Mouse (Mus musculus) heart, postnatal 25 days (tissue): ENCODE data around the gene Aars. TPM values are rescaled to one million over a fixed set of nuclear protein-coding genes. Genes with fewer than 3 reads are reported as not detected.
A peak's percentile ranks its signal among the peaks of the same experiment; 100 is the strongest.
"Not testable (repeated sequence)": the region's sequence is repeated elsewhere in the genome, so short reads cannot be mapped to it uniquely, and the experiment has no call there.

Source experiments
- DNase-seq: peaks from one replicate; pipeline ENCODE4 v3.0.0; 2022; ENCODE audit warnings: low spot score
- intact Hi-C: fragments of 180-260 bp; cut with DNase I; formaldehyde crosslinking; loops from one replicate; pipeline ENCODE4 v1.15.1; 2025
- total RNA-seq, 2 experiments: library from RNA; stranded (reverse); gene quantifications; 2 replicates each; pipeline ENCODE4 v1.2.3; 2021

The Aars gene
- 10 to 100 TPM; 31.4 to 34.5 TPM for total RNA-seq

DNA sequence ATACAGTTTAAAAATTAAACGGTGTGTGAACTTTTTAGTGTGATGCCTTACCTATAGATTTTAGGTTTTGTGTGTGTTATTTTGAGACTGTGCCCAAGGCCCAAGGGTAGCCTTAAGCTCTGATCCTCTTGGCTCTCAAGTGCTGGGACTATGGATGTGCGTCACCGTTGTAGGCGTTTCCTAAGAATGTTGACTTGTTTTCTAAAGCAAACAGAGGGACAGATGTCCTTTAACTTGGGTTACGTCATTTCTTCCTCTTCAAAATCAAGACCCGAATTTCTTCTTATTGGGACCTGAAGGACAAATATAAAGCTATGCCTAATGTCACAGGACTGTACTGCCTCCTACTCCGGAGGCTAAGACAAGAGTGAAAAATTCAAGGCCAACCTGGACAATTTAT is at the start of gene Aars:
Aars (plus strand) TSS at position 229 of the 400 bp plus-strand sequence.
- intact Hi-C loops: loop anchor here (10.0 kb wide), 1 partner anchor 222 kb away; the partner anchor contains the start of gene Glg1
- no peak for DNase-seq

DNA sequence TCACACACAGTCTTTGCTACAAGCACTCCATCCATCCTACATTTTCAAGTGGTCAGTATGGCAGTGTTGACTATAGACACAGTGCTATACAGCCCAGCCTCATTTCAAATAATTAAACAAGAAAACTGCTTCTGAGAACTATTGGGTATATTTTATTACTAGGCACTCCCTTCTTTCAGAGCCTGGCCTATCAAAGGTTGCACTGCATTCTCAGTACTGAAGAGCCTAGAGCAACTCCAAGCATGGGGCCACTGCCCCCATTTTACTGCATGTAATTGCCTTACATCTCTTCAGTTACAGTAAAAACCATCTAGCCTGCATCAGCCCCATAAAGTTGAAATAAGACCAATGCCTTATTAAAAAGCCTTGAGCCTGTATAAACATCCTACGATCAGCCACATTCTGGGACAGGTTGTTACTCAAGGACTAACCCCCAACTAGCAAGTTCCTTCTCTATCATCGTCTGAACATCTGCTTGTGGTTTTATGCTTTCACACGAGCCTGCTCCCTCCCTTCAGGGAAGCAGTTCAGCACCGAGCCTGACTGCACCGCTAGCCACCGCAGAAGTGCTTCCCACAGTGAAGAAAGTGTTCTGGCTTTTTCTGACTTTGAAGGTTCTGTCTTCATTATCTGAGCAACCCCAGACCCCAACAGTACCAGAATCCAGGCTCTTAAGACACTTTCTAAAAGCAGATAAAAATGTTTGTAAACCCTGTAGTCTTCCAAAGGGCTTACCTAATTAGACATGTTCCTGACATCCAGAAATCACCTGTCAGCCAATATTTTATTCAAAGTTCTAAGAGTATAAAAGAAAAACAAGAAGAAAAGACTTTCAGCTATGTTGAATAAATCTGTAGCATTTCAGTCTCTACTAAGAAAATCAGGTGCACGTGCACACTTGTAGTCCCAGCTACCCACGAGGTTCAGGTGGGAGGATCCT is 44.9 kb upstream of the Aars start:
- intact Hi-C loops: no loop called here
- DNase-seq: no peak

DNA sequence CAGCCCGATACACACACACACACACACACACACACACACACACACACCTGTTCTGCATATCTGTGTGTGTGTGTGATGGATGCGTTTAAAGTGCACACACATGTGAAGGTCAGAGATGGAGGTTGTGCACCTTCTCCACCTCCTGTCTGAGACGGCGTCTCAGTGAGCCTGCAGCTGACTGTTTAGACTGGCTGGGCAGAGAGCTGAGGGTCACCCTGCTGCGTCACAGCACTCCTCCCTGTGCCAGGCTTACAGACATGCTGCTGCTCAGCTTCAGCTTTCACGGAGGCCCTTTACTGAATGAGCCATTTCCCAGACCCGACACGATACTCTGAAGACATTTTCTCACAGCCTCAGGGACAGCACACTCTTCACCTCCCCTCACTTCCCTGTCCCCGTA is 42.9 kb upstream of the Aars start:
- no peak for DNase-seq
- intact Hi-C loops: no loop called here

DNA sequence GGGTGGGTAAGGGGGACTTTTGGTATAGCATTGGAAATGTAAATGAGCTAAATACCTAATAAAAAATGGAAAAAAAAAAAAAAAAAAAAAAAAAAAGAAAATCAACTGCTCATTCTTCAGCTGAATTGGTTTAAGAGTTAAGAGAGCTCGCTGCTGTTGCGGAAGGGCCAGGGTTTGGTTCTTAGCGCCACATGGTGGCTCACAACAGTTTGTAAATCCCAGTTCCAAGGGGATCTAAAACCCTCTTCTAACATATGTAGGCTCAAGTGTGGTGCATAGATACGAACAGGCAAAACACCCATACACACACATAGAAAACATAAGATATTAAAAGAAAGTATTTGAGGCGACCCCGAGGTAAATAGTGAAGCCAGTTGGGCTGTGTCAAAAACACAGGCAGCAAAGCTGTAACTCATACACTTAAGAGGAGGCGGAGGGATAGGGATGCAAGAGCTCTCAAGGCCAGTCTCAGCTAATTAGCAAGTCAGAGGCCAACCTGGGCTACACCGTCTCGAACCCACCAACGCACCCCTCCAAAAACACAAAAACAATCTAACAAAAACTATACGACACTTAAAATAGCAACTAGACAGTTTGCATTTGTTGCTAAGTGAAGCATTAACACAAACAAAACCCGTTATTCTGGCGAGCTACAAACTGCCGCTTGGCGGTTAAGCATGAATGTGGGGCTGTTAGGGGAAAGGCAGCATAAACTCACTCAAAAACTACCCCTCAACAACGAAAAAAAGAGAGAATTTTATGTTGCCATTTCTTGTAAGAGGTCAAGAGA is 36.1 kb upstream of the Aars start:
- intact Hi-C loops: no loop called here
- no peak for DNase-seq

DNA sequence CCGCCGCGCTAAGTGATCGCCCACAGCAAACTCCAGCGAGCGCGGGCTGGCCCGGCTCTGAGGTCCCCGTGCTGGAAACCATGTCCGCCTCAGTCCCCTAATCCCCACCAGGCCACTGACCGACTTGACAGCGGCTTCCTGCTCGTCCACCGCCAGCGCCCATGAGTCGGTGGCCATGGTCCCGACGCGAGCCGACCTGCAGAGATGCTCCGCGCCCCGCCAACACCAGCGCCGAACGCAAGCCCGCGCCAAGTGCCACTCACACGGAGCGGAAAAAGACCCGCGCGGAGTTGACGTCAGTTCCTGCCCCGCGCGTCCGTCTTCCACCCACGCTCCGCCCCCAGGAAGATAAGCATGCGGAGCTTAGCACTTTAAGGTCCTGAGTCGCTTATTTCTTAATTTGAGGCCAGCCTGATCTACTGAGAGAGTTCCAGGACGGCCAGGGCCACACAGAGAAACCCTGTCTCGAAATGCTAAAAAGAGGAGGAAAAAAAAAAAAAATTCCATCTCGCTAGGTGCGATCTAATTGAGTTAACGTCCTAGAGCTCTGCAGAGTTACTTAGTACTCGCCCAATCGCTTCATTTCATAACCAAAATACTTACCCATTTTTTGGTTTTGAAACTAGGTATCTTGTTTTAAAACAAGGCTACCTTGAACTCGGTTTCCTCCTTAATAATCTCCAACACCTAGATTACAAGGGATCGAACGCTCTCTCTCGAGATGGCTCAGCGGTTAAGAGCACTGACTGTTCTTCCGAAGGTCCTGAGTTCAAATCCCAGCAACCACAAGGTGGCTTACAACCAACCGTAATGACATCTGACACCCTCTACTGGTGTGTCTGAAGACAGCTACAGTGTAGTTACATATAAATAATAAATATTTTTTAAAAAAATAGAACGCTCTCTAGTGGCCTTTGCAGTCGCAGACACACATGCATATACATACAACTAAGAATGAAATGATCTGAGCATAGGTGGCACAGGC is 35.1 kb upstream of the Aars start, which contains the start of gene Ddx19a:
Ddx19a (minus strand) TSS at position 254 of the 985 bp plus-strand sequence.
- intact Hi-C loops: no loop called here
- DNase-seq: peak; percentile 73

DNA sequence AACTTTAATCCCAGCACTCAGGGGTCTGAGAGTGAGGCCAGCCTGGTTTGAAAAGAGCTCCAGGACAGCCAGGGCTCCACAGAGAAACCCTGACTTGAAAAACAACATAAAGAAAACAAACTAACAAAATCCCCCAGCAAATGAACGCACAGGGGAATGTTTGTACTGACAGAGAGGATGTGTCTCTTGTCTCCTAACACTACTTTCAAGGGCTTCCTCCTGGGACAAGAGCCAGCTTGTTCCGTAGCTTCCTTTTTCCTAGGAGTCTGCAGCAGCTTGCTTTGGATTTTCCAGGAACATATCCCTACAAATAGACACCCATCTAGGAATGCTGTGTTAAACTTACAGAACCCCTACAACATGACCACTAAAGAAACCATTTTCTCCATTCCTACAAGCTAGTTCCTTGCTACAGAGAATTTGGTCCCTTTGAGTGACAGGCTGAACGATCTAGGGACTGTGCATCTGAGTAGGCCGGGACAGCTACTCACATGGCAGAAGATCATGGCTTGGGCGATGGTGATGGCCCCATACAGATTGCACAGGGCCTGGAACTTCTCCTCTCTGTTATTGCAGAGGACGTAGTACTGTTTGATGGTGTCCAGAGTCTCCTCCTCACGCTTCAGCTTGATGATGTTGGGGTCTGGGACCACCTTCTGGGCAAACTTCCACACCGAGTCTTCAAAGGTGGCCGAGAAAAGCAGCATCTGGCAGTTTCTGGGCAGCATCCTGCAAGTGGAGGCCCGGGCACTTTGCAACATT is 22.5 kb upstream of the Aars start:
- DNase-seq, intact Hi-C loops: not testable (repeated sequence)

DNA sequence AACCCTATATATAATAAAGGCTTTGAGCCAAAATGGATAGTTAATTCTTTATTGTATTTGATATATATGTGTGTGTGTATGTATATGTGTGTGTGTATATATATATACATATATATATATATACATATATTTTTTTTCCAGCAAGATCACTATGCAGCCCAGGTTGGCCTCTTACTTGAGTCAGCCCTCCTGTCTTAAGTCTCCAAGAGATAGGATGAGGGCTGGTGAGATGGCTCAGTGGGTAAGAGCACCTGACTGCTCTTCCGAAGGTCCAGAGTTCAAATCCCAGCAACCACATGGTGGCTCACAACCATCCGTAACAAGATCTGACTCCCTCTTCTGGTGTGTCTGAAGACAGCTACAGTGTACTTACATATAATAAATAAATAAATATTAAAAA is 6.3 kb upstream of the Aars start:
- intact Hi-C loops, DNase-seq: not testable (repeated sequence)

DNA sequence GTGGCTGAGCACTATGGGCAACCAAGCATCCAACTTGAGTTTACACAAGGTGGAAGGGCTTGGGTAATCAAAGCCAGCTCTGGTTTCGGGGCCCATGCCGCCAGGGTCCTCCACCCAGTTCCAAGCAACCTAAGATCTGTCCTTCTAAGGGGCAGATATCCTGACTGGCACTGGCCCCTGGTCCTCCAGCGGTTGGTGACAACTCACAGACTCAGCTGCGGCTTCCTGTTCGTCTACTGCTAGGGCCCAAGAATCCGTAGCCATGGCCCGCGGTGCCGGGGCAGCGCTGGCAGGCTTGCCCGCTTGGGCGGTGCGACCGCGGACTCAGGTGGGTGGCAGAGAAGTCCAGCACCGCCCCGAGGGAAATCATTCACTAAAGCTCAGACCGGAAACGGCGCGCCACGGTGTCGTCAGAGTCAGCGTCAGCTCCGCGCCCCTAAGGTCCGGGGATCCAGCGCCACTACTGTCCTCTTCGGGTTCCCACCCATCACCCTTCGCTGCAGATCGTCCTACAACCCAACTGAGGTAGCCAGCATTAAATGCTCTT is 5.5 kb upstream of the Aars start:
- DNase-seq: peak; percentile 69
- intact Hi-C loops: no loop called here

DNA sequence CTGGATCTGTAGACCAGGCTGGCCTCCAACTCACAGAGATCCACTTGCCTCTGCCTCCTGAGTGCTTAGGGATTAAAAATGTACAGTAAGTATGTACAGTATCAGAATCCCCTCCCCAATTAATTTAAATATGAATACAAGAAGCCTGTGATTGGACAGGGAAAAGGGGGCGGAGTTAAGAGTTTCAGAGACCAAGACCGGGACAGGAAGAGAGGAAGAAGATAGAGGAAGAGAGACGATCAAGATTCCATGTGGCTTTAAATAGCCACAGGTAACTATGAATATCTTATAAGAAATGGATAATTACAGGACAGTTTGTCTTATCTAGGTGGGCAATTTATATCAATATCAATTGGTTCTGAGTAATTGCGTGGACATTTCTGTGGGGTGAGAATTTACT is 3.4 kb upstream of the Aars start:
- intact Hi-C loops: no loop called here
- no peak for DNase-seq

DNA sequence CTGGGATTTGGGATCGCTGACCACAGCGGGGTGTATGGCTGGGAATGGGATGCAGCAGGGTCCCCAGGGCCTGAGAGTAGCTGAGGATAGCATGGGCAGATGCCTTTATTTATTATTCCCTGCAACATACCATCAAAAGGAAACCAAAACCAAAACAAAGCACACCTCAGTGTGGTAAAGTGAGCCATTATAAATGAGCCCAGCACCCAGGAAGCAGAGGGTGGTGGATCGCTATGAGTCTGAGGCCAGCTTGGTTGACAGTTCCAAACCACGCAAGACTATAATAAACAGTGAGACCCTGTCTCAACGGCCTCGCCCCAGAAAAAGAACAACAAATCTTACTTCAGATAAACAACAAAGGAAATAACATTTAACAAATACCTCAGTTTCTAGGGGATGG is 2.9 kb upstream of the Aars start:
- intact Hi-C loops: loop anchor here (10.0 kb wide), 1 partner anchor 225 kb away; the partner anchor contains the start of gene Glg1

DNA sequence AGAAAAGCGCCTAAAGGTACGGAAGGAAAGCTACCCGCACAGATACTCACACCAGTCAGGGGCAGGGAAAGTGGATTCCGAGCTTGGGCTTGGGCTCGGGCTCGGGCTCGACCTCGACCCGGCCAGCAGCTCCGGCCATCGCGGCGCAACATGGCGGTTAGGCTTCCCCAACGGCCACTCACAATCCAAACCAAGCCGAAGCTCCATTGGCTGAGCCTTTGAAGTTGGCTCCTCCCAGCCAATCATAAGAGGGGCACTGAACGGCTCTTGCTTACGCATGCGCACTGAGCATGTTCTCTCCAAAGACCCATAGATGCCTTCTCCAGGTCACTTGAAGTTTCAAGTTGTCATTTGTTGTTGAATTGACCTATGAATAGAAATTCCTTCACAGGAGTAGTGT is 1.4 kb upstream of the Aars start, which contains the start of gene Ddx19b:
Ddx19b (minus strand) TSS at position 180 of the 400 bp plus-strand sequence.
- DNase-seq: no peak
- intact Hi-C loops: loop anchor here (10.0 kb wide), 1 partner anchor 223 kb away; the partner anchor contains the start of gene Glg1

More for the DNA sequence above, 2.9 kb upstream of the Aars start:
- DNase-seq: no peak

DNA sequence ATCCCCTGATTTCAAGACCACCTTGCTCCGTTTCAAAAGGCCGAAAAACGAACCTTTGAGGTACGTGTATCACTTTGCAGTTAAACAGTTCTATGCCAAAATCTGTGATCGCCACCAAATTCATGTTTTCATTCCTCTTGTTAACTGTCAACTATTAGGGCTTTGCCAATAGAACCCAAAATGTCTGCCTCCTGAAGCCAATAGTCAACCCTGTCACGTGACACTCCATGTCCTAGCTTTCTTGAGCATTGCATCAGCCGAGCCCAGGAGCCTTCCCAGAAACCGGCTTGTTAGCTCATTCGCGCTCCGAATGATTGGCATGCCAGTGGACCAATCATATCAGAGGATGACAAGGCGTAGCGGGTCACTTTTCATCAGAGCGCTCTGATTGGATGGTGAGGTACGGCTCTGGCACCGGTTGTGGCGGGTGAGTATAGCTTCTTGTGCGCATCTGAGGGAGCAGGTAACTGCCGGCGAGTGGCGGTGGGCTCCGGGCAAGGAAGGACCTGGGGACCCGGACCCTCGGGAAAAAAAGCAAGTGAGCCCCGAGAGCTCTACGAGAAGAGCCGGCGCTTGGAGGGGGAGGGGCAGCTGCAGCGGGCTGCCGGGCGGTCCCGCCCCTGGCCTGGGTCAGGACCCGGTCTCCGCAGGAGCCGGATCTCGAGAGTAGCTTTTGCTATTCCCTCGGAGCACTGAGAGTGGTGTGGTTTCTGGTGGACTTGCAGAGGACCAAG is 705 bp downstream of the Aars start:
- DNase-seq: peak; percentile 97
- intact Hi-C loops: loop anchor here (10.0 kb wide), 1 partner anchor 221 kb away; the partner anchor contains the start of gene Glg1

DNA sequence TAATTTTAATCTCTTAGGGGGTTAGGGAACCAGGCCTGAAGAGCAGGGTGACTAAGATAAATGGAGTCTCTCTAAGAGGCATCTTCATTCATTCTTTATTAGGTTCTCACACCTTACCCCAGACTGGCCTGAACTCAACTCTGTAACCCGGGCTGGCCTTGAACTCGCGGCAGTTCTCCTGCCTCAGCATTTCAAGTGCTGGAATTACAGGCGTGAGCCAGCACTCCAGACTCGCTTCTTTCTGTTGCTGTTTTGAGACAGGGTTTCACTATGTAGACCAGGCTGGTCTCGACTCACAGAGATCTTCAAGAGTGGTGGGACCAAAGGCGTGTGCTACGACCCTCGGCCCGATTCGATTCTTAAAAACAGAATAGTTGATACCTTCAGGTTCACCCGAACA is 1.3 kb downstream of the Aars start:
- no peak for DNase-seq
- intact Hi-C loops: loop anchor here (10.0 kb wide), 1 partner anchor 221 kb away; the partner anchor contains the start of gene Glg1

DNA sequence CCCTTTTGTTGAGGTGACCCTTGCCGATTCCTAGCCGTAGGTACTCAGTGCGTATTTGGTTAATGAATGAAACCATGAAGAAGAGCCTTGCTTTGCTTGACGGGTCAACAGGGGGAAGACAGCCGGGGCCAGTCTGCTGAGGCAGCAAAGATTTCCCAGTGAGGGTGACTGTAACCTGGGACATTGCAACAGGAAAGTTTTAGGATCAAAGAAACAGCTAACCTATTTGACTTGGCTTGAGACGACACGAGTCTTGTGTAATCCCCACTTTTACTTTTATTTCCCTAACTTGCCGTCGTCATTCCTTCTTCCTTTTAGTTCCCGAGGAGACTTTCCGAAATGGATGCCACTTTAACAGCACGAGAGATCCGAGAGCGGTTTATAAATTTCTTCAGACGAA is 3.6 kb downstream of the Aars start:
- intact Hi-C loops: loop anchor here (10.0 kb wide), 1 partner anchor 218 kb away; the partner anchor contains the start of gene Glg1
- no peak for DNase-seq

DNA sequence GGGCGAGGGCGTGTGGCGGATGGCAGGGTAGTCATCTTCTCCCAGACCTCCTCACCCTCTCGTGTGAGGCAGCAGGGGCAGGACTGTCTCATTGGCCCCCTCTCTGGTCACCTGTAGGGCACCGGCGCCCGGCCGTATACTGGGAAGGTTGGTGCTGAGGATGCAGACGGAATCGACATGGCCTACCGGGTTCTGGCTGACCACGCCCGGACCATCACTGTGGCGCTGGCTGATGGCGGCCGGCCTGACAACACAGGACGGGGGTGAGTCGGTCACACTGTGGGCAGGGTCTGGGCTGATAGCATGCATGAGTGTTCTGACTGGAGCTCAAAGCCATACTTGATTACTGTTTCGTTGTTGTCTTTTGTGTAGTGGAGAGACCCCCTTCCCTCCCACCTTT is 9.6 kb downstream of the Aars start:
- intact Hi-C loops: no loop called here
- no peak for DNase-seq

DNA sequence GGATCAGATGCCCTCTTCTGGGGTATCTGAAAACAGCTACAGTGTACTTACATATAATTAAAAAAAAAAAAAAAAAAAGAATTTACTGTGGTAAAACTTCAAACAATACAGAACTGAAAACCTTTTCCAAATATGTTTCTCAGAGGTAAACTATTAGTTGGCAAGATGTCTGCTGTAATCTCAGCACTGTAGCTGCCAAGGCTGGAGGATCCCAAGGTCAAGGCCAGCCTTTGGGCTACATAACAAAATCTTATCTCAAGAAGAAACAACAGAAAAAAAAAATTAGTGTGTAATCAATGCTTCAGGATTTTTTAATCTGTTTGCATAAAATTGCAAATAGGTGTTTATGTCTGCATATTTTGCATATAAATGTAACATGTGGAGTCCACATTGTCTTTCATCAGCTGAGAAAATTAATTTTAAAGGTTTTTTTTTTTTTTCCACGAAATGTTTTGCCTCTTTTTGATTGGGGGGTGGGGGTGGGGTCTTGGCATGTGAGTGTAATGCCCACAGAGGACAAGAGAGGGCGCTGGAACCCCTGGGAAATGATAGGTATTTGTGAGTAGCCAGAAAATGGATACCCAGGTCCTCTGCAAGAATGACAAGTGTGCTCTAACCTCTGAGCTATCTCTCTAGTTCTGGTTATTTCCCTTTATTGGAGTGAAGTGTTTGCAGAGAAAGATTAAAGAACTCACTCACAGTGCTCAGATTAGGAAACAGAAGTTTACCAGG is 11.2 kb downstream of the Aars start:
- intact Hi-C loops: no loop called here
- DNase-seq: no peak

DNA sequence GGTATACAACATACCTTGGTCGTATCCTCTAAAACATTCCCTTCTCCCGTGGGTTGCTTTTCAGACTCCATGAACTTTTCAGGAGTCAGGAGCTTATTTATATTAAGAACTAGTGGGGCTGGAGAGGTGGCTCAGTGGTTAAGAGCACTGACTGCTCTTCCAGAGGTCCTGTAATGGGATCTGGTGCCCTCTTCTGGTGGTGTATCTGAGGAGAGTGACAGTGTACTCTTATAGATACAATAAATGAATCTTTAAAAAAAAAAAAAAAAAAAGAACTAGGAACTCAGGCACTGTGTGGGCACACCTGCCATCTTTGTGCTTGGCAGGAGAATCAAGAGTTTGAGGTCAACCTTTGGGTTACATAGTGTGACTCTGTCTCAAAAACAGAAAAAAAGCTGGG is 15.8 kb downstream of the Aars start:
- intact Hi-C loops: no loop called here
- DNase-seq: no peak
